8 mouse cellular contexts compared by ENCODE assay signal in the genomic region with DNA sequence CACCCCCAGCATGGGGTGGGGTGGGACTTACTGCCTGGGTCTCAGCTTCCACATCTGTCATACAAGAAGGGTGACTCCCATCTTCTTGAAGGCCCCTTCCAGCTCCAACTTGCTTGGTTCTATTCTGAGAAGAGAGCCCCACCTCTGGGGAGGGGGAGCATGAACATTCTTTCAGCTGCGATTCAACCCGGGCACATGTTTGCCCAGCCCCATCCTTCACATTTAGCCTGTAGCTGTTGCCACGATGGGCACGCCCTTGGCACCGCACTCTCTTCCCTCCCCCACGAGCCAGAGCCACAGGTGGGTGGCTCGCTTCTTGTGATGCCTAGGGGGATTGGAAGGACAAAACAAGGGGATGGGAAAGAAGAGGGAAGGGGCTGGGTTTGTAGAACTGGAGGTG. TPM values are rescaled to one million over a fixed set of nuclear protein-coding genes. Genes with fewer than 3 reads are reported as not detected.
A peak's percentile ranks its signal among the peaks of the same experiment; 100 is the strongest.
DNase-seq lines count a peak whose midpoint lies in the region; ATAC-seq and TF ChIP-seq lines count a peak whose summit lies in the region.

No protein-coding gene starts in this region.

- DNase-seq in forebrain, embryonic 11.5 days (ENCODE audit: low spot score), result no peak
- no peak for DNase-seq in forebrain, postnatal 0 days
- DNase-seq in lung, embryonic 14.5 days, result peak; percentile 21
- no peak for DNase-seq in lung, postnatal 10 days
- no peak for DNase-seq in thymus, postnatal 36 days
- DNase-seq in left cerebral cortex, adult 2 months (ENCODE audit: extremely low spot score in 1 of 2, low spot score in 2 of 2), result no peak

- no peak overlapping the region for H3K9ac ChIP-seq in forebrain, embryonic 11.5 days (ENCODE audit: low read length)
- H3K9ac ChIP-seq in forebrain, postnatal 0 days, result no peak overlapping the region
- H3K9ac ChIP-seq in lung, embryonic 14.5 days, result no peak overlapping the region
- no peak overlapping the region for H3K9ac ChIP-seq in forebrain, embryonic 13.5 days

- WGBS in forebrain, embryonic 11.5 days, result 13% methylated on average over 7 of the region's 7 CpGs
- 15% methylated on average over 7 of the region's 7 CpGs for WGBS in forebrain, postnatal 0 days
- WGBS in lung, embryonic 14.5 days, result 18% methylated on average over 7 of the region's 7 CpGs
- 16% methylated on average over 7 of the region's 7 CpGs for WGBS in forebrain, embryonic 13.5 days

- H3K4me2 ChIP-seq in forebrain, embryonic 11.5 days (ENCODE audit: low read depth, low read length, severe bottlenecking), result peak overlapping the region; percentile 72; the same call in 1 of the 2 replicates
- no peak overlapping the region; the same call in 1 of the 2 replicates for H3K4me2 ChIP-seq in forebrain, postnatal 0 days (ENCODE audit: low read depth)
- peak overlapping the region; percentile 91; the same call in 1 of the 2 replicates for H3K4me2 ChIP-seq in lung, embryonic 14.5 days
- peak overlapping the region; percentile 87; the same call in 1 of the 2 replicates for H3K4me2 ChIP-seq in forebrain, embryonic 13.5 days
- H3K4me2 ChIP-seq in myocyte (ENCODE audit: low read depth), result peak overlapping the region; percentile 43

- peaks cover 20% of the 10 kb centered on the region for H3K4me1 ChIP-seq in forebrain, embryonic 11.5 days (replicated peaks; ENCODE audit: control insufficient read depth, insufficient read depth, low read length)
- H3K4me1 ChIP-seq in forebrain, postnatal 0 days (ENCODE audit: insufficient read depth), result peaks cover 6% of the 10 kb centered on the region; the same call in 1 of the 2 replicates
- peaks cover 31% of the 10 kb centered on the region for H3K4me1 ChIP-seq in lung, embryonic 14.5 days (ENCODE audit: insufficient read depth)
- H3K4me1 ChIP-seq in forebrain, embryonic 13.5 days, result peaks cover 31% of the 10 kb centered on the region

- H3ac ChIP-seq in myocyte (ENCODE audit: control insufficient read depth, insufficient read length), result no peak overlapping the region

- no peaks in the 10 kb centered on the region for H3K36me3 ChIP-seq in forebrain, embryonic 11.5 days (ENCODE audit: control insufficient read depth, insufficient read depth, low read length)
- H3K36me3 ChIP-seq in forebrain, postnatal 0 days (ENCODE audit: insufficient read depth), result no peaks in the 10 kb centered on the region
- H3K36me3 ChIP-seq in lung, embryonic 14.5 days (ENCODE audit: insufficient read depth), result no peaks in the 10 kb centered on the region
- no peaks in the 10 kb centered on the region for H3K36me3 ChIP-seq in forebrain, embryonic 13.5 days (ENCODE audit: poor library complexity, severe bottlenecking)
- no peaks in the 10 kb centered on the region for H3K36me3 ChIP-seq in myocyte (ENCODE audit: control insufficient read depth, insufficient read depth)

- H3K9me3 ChIP-seq in forebrain, embryonic 11.5 days (ENCODE audit: control insufficient read depth, low read length), result no peaks in the 10 kb centered on the region
- no peaks in the 10 kb centered on the region for H3K9me3 ChIP-seq in forebrain, postnatal 0 days (ENCODE audit: low read length)
- H3K9me3 ChIP-seq in lung, embryonic 14.5 days (ENCODE audit: low read depth, low read length), result no peaks in the 10 kb centered on the region
- H3K9me3 ChIP-seq in forebrain, embryonic 13.5 days (replicated peaks), result no peaks in the 10 kb centered on the region

- TF ChIP-seq CTCF in forebrain, postnatal 0 days (IDR thresholded peaks at IDR 0.05; ENCODE audit: low read depth), result no peak
- no peak for TF ChIP-seq CTCF in lung, embryonic 14.5 days (IDR thresholded peaks at IDR 0.05; ENCODE audit: low read depth)
- TF ChIP-seq CTCF in left cerebral cortex, adult 2 months (IDR thresholded peaks at IDR 0.05), result no peak

- intact Hi-C loops in left cerebral cortex, adult 2 months (cut with DNase I), result loop anchor here (5.0 kb wide), 1 partner anchor 87 kb away; no protein-coding TSS in a partner anchor

- peaks cover 32% of the 10 kb centered on the region for H3K27me3 ChIP-seq in forebrain, embryonic 11.5 days (ENCODE audit: control insufficient read depth, insufficient read depth, low read length)
- peaks cover 21% of the 10 kb centered on the region for H3K27me3 ChIP-seq in forebrain, postnatal 0 days (ENCODE audit: insufficient read depth, low read length)
- H3K27me3 ChIP-seq in lung, embryonic 14.5 days (ENCODE audit: insufficient read depth, low read length), result peaks cover 15% of the 10 kb centered on the region
- peaks cover 72% of the 10 kb centered on the region for H3K27me3 ChIP-seq in forebrain, embryonic 13.5 days
- no peaks in the 10 kb centered on the region for H3K27me3 ChIP-seq in myocyte (ENCODE audit: control insufficient read depth, insufficient read depth, insufficient read length)

- no peak for ATAC-seq in forebrain, embryonic 11.5 days (replicated peaks; ENCODE audit: low FRiP score)
- ATAC-seq in forebrain, postnatal 0 days, result no peak
- peak; percentile 2; the same call in 1 of the 2 replicates for ATAC-seq in lung, embryonic 14.5 days (ENCODE audit: insufficient read depth)
- 0 out of 2 replicates have a peak, but pooled peaks have one; percentile 7 for ATAC-seq in forebrain, embryonic 13.5 days

- no peak for TF ChIP-seq POLR2A in myocyte (IDR thresholded peaks at IDR 0.05; ENCODE audit: insufficient read length, low read depth)

- H3K4me3 ChIP-seq in forebrain, embryonic 11.5 days (ENCODE audit: low read depth, low read length), result no peak overlapping the region
- H3K4me3 ChIP-seq in forebrain, postnatal 0 days (ENCODE audit: low read depth, low read length), result no peak overlapping the region
- H3K4me3 ChIP-seq in lung, embryonic 14.5 days (ENCODE audit: low read depth, low read length), result no peak overlapping the region
- H3K4me3 ChIP-seq in forebrain, embryonic 13.5 days, result no peak overlapping the region
- no peak overlapping the region for H3K4me3 ChIP-seq in myocyte
- H3K4me3 ChIP-seq in left cerebral cortex, adult 2 months, result no peak overlapping the region

- H3K27ac ChIP-seq in forebrain, embryonic 11.5 days (ENCODE audit: low read depth, low read length), result no peak overlapping the region
- H3K27ac ChIP-seq in forebrain, postnatal 0 days (ENCODE audit: low read depth, low read length), result no peak overlapping the region
- peak overlapping the region; percentile 58; the same call in 1 of the 2 replicates for H3K27ac ChIP-seq in lung, embryonic 14.5 days (ENCODE audit: low read depth)
- H3K27ac ChIP-seq in forebrain, embryonic 13.5 days, result no peak overlapping the region
- H3K27ac ChIP-seq in left cerebral cortex, adult 2 months, result no peak overlapping the region

- H3K79me2 ChIP-seq in myocyte (ENCODE audit: control insufficient read depth, insufficient read depth), result no peaks in the 10 kb centered on the region

TF ChIP-seq in myocyte, 11 proteins besides CTCF, POLR2A, EP300 and RAD21:
- TF ChIP-seq REST (IDR thresholded peaks at IDR 0.05; ENCODE audit: insufficient read depth, insufficient read length) (no peak), MYOG (IDR thresholded peaks at IDR 0.05; ENCODE audit: control insufficient read depth in 1 of 3, insufficient read depth in 1 of 3, insufficient read length in 2 of 3, low read depth in 2 of 3) (peak; percentile 3 to 86 (median 55)), MYOD1 (IDR thresholded peaks at IDR 0.05; ENCODE audit: control insufficient read depth in 1 of 3, insufficient read length in 2 of 3, low read depth in 2 of 3) (peak in 2 of 3 experiments; percentile 40 to 83)
TF ChIP-seq in myocyte: peak in this region for 2.

RNA-seq across cellular contexts. Expression of gene Ephb3, which starts 40.8 kb away (rescaled TPM):
- polyA plus RNA-seq in forebrain, embryonic 11.5 days (2014; fragmentation: Nextera tagmentation; extraction: Ambion mirVana), result 14.8 and 14.9 TPM in 2 replicates
- total RNA-seq in forebrain, postnatal 0 days (2014; rRNA removed), result 10.1 and 11.3 TPM in 2 replicates
- 3.3 and 5.8 TPM in 2 replicates for polyA plus RNA-seq in forebrain, postnatal 0 days (2015; fragmentation: Nextera tagmentation; extraction: Ambion mirVana)
- polyA plus RNA-seq in lung, embryonic 14.5 days (2014; fragmentation: Nextera tagmentation; extraction: Ambion mirVana), result 29.7 and 33.2 TPM in 2 replicates
- polyA plus RNA-seq in forebrain, embryonic 13.5 days (2015; fragmentation: Nextera tagmentation; extraction: Ambion mirVana), result 7.1 and 8.1 TPM in 2 replicates
- 30.6 TPM for polyA plus RNA-seq in myocyte (2012; fragmentation: generic; extraction: Trizol)
- total RNA-seq in left cerebral cortex, adult 2 months (2021), result 10 to 100 TPM; 26.8 to 27.3 TPM

Comparison
In these comparisons a context has a peak if more than half of its experiments do, and no peak if none do; other contexts are left out.
1. ATAC-seq: peak in lung, embryonic 14.5 days (single experiment) and forebrain, embryonic 13.5 days (single experiment); none in forebrain, embryonic 11.5 days (single experiment) and forebrain, postnatal 0 days (single experiment).